Mouse (Mus musculus): ENCODE results near the gene Abhd17c.
"Not testable (repeated sequence)": the region's sequence is repeated elsewhere in the genome, so short reads cannot be mapped to it uniquely, and the experiment has no call there.

The Abhd17c gene

GRCm38 (mm10) chr7:84151001-84151959, at the start of gene Abhd17c:
Abhd17c (minus strand) TSS chr7:84151893.
- DNase-seq = peak; percentile 72

- no peak for DNase-seq
Measured at GRCm38 (mm10) chr7:84197208-84197860, 45.6 kb upstream of the Abhd17c start.

GRCm38 (mm10) chr7:84196221-84196620, 44.5 kb upstream of the Abhd17c start:
- no peak for DNase-seq

GRCm38 (mm10) chr7:84192256-84192655, 40.6 kb upstream of the Abhd17c start:
- no peak for DNase-seq

- no peak for DNase-seq
Measured at GRCm38 (mm10) chr7:84191476-84191875, 39.8 kb upstream of the Abhd17c start.

GRCm38 (mm10) chr7:84188196-84188595, 36.5 kb upstream of the Abhd17c start:
- DNase-seq = no peak

- DNase-seq = no peak
Measured at GRCm38 (mm10) chr7:84185196-84185595, 33.5 kb upstream of the Abhd17c start.

- no peak for DNase-seq
Measured at GRCm38 (mm10) chr7:84184703-84185102, 33.0 kb upstream of the Abhd17c start.

GRCm38 (mm10) chr7:84178809-84179208, 27.1 kb upstream of the Abhd17c start:
- not testable (repeated sequence) for DNase-seq

GRCm38 (mm10) chr7:84174655-84175448, 23.2 kb upstream of the Abhd17c start:
- DNase-seq = no peak

- no peak for DNase-seq
Measured at GRCm38 (mm10) chr7:84173394-84173793, 21.7 kb upstream of the Abhd17c start.

GRCm38 (mm10) chr7:84171177-84171787, 19.6 kb upstream of the Abhd17c start:
- peak; percentile 89 for DNase-seq

GRCm38 (mm10) chr7:84168355-84168754, 16.7 kb upstream of the Abhd17c start:
- DNase-seq = no peak

- no peak for DNase-seq
Measured at GRCm38 (mm10) chr7:84166721-84167419, 15.2 kb upstream of the Abhd17c start.

GRCm38 (mm10) chr7:84166007-84166406, 14.3 kb upstream of the Abhd17c start:
- DNase-seq = no peak

- no peak for DNase-seq
Measured at GRCm38 (mm10) chr7:84165288-84165687, 13.6 kb upstream of the Abhd17c start.

GRCm38 (mm10) chr7:84164880-84165279, 13.2 kb upstream of the Abhd17c start:
- DNase-seq = no peak

GRCm38 (mm10) chr7:84164419-84164818, 12.7 kb upstream of the Abhd17c start:
- no peak for DNase-seq

GRCm38 (mm10) chr7:84163585-84163984, 11.9 kb upstream of the Abhd17c start:
- DNase-seq = no peak

GRCm38 (mm10) chr7:84159414-84159813, 7.7 kb upstream of the Abhd17c start:
- no peak for DNase-seq

GRCm38 (mm10) chr7:84153821-84154220, 2.1 kb upstream of the Abhd17c start:
- no peak for DNase-seq

- DNase-seq = no peak
Measured at GRCm38 (mm10) chr7:84152821-84153220, 1.1 kb upstream of the Abhd17c start.
